Mouse (Mus musculus): ENCODE data around the gene Gsg1l. TPM values are rescaled to one million over a fixed set of nuclear protein-coding genes. Genes with fewer than 3 reads are reported as not detected.

Gsg1l gene
- total and polyA plus RNA-seq, 3 experiments = 0.11 TPM; not detected in 2

DNA sequence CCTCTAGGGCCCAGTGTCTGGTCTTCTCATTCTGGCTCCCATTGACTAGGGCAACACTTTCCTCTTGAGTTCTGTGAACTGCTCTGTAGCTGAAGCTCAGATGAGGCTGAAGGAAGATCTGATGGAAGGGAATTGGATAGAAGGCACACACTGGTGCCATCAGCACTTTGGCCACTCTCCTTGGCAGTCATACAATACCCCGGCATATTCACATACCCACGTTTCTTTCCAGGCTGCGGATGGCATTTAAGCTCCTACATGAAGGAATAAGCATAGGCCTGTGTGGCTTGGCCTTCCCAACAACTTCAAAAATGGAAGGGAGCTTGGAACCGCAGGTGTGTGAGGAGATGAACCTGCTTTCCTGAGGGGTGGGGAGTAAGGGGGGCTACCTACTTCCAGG, 138.7 kb downstream of the Gsg1l start:
- no peaks in the 10 kb centered on the region for H3K4me1 ChIP-seq (ENCODE audit: insufficient read depth, low read depth, low read length)
- ATAC-seq (ENCODE audit: extremely low read depth, insufficient number of reproducible peaks, low FRiP score, poor library complexity, severe bottlenecking) = no peak
- no peaks in the 10 kb centered on the region for H3K36me3 ChIP-seq (replicated peaks)
- no peaks in the 10 kb centered on the region for H3K9me3 ChIP-seq (replicated peaks)
- no peak for TF ChIP-seq POLR2AphosphoS5 (IDR thresholded peaks at IDR 0.05; ENCODE audit: insufficient replicate concordance, low read depth, low read length)
- no peak for TF ChIP-seq CTCF (IDR thresholded peaks at IDR 0.05; ENCODE audit: low read depth, low read length)
- TF ChIP-seq GATA1 (IDR thresholded peaks at IDR 0.05; ENCODE audit: borderline replicate concordance, low read length) = no peak
- H3K4me3 ChIP-seq (ENCODE audit: low read depth, low read length) = no peak overlapping the region
- H3K27me3 ChIP-seq (ENCODE audit: insufficient read depth, low read length) = peaks cover 72% of the 10 kb centered on the region
- no peak for DNase-seq (ENCODE audit: low spot score)

DNA sequence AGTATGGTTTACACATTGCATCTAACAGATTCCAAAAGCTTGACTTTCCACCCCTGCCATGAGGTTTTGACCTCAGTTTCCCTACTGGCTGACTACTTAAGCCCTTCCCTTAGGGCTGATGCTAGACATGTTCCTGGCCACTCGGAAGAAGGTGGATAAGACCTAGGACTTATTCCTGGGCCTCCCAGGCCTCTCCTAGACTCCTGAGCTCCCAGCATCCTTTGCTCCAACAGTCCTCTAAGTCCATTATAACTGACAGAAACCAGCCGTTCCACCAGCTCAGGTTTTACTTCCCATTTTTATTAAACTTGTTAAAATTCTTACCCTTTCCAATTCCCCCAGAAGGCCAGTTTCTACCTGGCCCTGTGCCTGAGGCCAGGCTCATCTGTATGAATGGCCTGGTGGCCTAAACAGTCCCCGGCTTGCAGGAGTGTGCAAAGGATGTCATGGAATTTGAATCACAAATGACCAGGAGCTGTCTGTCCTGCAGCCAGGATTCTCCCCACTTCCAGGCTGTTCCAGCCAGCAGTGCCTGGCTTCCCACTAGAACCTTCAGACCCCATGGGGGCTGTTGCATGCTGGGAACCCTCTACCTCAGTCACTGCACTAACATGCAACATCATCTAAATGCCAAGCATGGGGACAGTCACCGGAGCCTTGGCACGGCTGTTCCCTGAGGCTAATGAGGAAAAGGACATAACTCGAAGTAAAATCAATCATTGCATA, 139.7 kb downstream of the Gsg1l start:
- Histone ChIP-seq H3K27me3 (ENCODE audit: insufficient read depth, low read length) (peaks cover 62% of the 10 kb centered on the region), H3K9me3 (replicated peaks) (no peaks in the 10 kb centered on the region), H3K4me3 (ENCODE audit: low read depth, low read length) (no peak overlapping the region), H3K4me1 (ENCODE audit: insufficient read depth, low read depth, low read length) (no peaks in the 10 kb centered on the region), H3K36me3 (replicated peaks) (no peaks in the 10 kb centered on the region)
- no peak for ATAC-seq (ENCODE audit: extremely low read depth, insufficient number of reproducible peaks, low FRiP score, poor library complexity, severe bottlenecking)
- TF ChIP-seq GATA2 (IDR thresholded peaks at IDR 0.05; ENCODE audit: borderline replicate concordance, low read depth, low read length) (no peak), POLR2AphosphoS5 (IDR thresholded peaks at IDR 0.05; ENCODE audit: insufficient replicate concordance, low read depth, low read length) (no peak), CTCF (IDR thresholded peaks at IDR 0.05; ENCODE audit: low read depth, low read length) (no peak), GATA1 (IDR thresholded peaks at IDR 0.05; ENCODE audit: borderline replicate concordance, low read length) (no peak), TAL1 (conservative IDR thresholded peaks at IDR 0.05; ENCODE audit: low read depth, low read length) (no peak)
- DNase-seq (ENCODE audit: low spot score) = no peak

DNA sequence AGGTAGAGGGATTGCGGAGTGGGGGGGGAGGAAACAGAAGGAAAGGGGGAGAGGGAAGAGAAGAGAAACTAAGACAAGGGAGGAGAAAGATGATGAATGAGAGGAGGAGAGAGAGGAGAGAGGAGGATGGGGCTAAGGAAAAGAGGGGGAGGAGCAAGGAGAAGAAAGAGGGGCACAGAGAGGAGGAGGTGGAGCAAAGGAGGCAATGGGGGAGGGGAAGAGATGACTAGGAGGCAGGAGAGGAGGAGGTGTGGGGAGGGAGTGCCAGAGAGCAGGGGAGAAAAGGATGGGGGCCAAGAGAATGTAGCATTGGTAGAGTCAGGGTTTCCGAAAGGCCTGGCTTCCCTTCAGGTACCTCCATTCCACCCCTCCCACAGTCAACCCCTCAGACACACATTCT, 147.9 kb downstream of the Gsg1l start:
- Histone ChIP-seq H3K27me3 (ENCODE audit: insufficient read depth, low read length) (peaks cover 63% of the 10 kb centered on the region), H3K36me3 (replicated peaks) (no peaks in the 10 kb centered on the region), H3K4me1 (ENCODE audit: insufficient read depth, low read depth, low read length) (no peaks in the 10 kb centered on the region), H3K9me3 (replicated peaks) (no peaks in the 10 kb centered on the region), H3K4me3 (ENCODE audit: low read depth, low read length) (no peak overlapping the region)
- TF ChIP-seq GATA1 (IDR thresholded peaks at IDR 0.05; ENCODE audit: borderline replicate concordance, low read length) (no peak), CTCF (IDR thresholded peaks at IDR 0.05; ENCODE audit: low read depth, low read length) (no peak), GATA2 (IDR thresholded peaks at IDR 0.05; ENCODE audit: borderline replicate concordance, low read depth, low read length) (no peak), POLR2AphosphoS5 (IDR thresholded peaks at IDR 0.05; ENCODE audit: insufficient replicate concordance, low read depth, low read length) (no peak), TAL1 (conservative IDR thresholded peaks at IDR 0.05; ENCODE audit: low read depth, low read length) (no peak)
- DNase-seq (ENCODE audit: low spot score) = no peak
- no peak for ATAC-seq (ENCODE audit: extremely low read depth, insufficient number of reproducible peaks, low FRiP score, poor library complexity, severe bottlenecking)

DNA sequence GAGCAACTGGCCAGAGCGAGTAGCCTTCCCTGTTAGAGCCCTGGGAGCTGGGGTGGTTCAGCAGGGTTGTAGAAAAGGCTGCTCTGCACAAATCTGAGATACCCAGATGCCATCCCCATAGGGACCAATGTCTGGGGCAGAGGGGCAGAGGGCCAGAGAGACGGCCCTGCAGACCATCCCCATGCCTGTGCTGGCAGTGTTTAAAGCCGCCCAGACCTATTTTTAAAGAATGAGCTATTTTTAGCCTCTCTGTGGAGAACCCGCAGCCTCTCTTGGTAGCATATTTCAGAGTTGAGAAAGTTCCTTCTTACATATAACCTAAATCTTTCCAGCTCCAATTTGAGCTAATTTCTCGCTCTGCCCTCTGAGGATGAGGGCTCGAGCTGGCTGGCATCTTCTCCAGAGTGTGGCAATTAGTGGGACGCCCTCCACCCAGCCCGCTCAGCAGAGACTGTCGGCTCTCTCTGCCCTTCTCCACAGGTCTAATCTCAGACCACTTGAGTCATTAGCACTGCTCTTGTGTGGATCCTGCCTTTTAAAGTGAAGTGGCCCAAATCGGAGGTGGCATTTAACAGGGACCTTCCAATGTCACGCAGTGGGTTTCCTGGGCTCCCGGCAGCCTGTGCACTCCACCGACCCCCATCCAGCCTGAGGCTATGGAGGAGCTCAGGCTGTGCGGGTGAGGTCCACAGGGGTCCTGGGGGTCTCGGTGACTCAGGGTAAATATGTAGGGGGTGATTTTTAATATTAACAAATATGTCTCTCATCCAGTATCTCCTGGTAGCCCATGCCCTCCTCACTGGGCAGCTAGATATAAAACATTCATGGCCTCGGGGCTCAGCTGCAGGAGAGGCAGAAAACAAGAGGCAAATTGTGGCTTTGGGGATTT, 148.6 kb downstream of the Gsg1l start:
- H3K4me3 ChIP-seq (ENCODE audit: low read depth, low read length) = no peak overlapping the region
- no peak for ATAC-seq (ENCODE audit: extremely low read depth, insufficient number of reproducible peaks, low FRiP score, poor library complexity, severe bottlenecking)
- no peaks in the 10 kb centered on the region for H3K36me3 ChIP-seq (replicated peaks)
- peaks cover 63% of the 10 kb centered on the region for H3K27me3 ChIP-seq (ENCODE audit: insufficient read depth, low read length)
- DNase-seq (ENCODE audit: low spot score) = no peak
- H3K4me1 ChIP-seq (ENCODE audit: insufficient read depth, low read depth, low read length) = no peaks in the 10 kb centered on the region
- TF ChIP-seq POLR2AphosphoS5 (IDR thresholded peaks at IDR 0.05; ENCODE audit: insufficient replicate concordance, low read depth, low read length) = no peak
- TF ChIP-seq CTCF (IDR thresholded peaks at IDR 0.05; ENCODE audit: low read depth, low read length) = no peak
- TF ChIP-seq GATA2 (IDR thresholded peaks at IDR 0.05; ENCODE audit: borderline replicate concordance, low read depth, low read length) = no peak
- no peak for TF ChIP-seq GATA1 (IDR thresholded peaks at IDR 0.05; ENCODE audit: borderline replicate concordance, low read length)
- no peak for TF ChIP-seq TAL1 (conservative IDR thresholded peaks at IDR 0.05; ENCODE audit: low read depth, low read length)
- no peaks in the 10 kb centered on the region for H3K9me3 ChIP-seq (replicated peaks)

DNA sequence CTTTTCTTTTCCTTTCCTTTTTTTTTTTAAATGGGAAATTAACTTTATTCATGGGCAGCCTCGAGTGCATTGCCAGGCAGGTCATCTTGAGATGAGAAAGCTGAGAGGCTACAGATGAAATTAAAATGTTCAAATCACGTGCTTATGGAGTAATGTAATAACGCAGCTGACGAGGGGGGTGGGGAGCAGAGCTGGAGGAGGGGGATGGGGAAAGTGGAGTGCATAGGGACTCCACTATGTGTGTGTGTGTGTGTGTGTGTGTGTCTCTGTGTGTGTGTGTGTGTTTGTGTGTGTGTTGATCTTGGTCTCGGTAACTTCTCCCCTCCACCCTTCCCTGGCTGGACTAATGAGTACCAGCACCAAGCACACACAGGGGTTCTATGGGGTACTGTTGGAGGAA, 150.6 kb downstream of the Gsg1l start:
- DNase-seq (ENCODE audit: low spot score) (no peak), ATAC-seq (ENCODE audit: extremely low read depth, insufficient number of reproducible peaks, low FRiP score, poor library complexity, severe bottlenecking) (no peak)
- H3K9me3 ChIP-seq (replicated peaks) = no peaks in the 10 kb centered on the region
- no peak for TF ChIP-seq TAL1 (conservative IDR thresholded peaks at IDR 0.05; ENCODE audit: low read depth, low read length)
- no peak for TF ChIP-seq GATA1 (IDR thresholded peaks at IDR 0.05; ENCODE audit: borderline replicate concordance, low read length)
- no peak for TF ChIP-seq GATA2 (IDR thresholded peaks at IDR 0.05; ENCODE audit: borderline replicate concordance, low read depth, low read length)
- TF ChIP-seq POLR2AphosphoS5 (IDR thresholded peaks at IDR 0.05; ENCODE audit: insufficient replicate concordance, low read depth, low read length) = no peak
- TF ChIP-seq CTCF (IDR thresholded peaks at IDR 0.05; ENCODE audit: low read depth, low read length) = no peak
- no peak overlapping the region for H3K4me3 ChIP-seq (ENCODE audit: low read depth, low read length)
- no peaks in the 10 kb centered on the region for H3K36me3 ChIP-seq (replicated peaks)
- no peaks in the 10 kb centered on the region for H3K4me1 ChIP-seq (ENCODE audit: insufficient read depth, low read depth, low read length)
- H3K27me3 ChIP-seq (ENCODE audit: insufficient read depth, low read length) = peaks cover 65% of the 10 kb centered on the region

DNA sequence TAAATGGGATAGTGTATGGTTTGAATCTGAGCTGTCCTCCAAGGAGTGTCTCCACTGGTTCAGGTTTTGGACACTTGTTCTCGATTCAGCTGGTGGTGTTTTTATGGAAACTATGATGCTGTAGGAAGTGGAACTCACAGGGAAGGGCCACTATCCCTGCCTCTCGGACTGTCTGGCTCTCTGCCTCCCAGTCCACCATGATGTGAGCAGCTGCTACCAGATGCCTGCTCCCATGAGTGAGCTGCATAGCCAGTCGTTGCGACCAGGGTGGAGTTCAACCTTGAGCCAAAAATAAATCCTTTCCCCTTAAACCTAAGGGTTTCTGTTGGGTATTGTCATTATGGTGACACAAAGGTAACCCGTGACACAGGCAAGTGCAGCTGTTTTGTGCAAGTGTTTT, 158.2 kb downstream of the Gsg1l start:
- no peak overlapping the region for H3K4me3 ChIP-seq (ENCODE audit: low read depth, low read length)
- TF ChIP-seq GATA1 (IDR thresholded peaks at IDR 0.05; ENCODE audit: borderline replicate concordance, low read length) (no peak), POLR2AphosphoS5 (IDR thresholded peaks at IDR 0.05; ENCODE audit: insufficient replicate concordance, low read depth, low read length) (no peak), CTCF (IDR thresholded peaks at IDR 0.05; ENCODE audit: low read depth, low read length) (no peak), GATA2 (IDR thresholded peaks at IDR 0.05; ENCODE audit: borderline replicate concordance, low read depth, low read length) (no peak)
- no peaks in the 10 kb centered on the region for H3K4me1 ChIP-seq (ENCODE audit: insufficient read depth, low read depth, low read length)
- DNase-seq (ENCODE audit: low spot score) = no peak
- H3K9me3 ChIP-seq (replicated peaks) = no peaks in the 10 kb centered on the region
- H3K36me3 ChIP-seq (replicated peaks) = no peaks in the 10 kb centered on the region
- H3K27me3 ChIP-seq (ENCODE audit: insufficient read depth, low read length) = peaks cover 67% of the 10 kb centered on the region
- no peak for ATAC-seq (ENCODE audit: extremely low read depth, insufficient number of reproducible peaks, low FRiP score, poor library complexity, severe bottlenecking)
